Mouse (Mus musculus) liver, embryonic 11.5 days (tissue): ENCODE results near the gene Tmem29. TPM values are rescaled to one million over a fixed set of nuclear protein-coding genes. Genes with fewer than 3 reads are reported as not detected.

Source experiments
- ATAC-seq: fragments of 200-750 bp; cut with Nextera tagmentation; replicated peaks from 2 replicates; pipeline ENCODE4 v1.8.0; 2017; ENCODE audit warnings: moderate number of reproducible peaks, mild to moderate bottlenecking, moderate TSS enrichment, moderate library complexity; ENCODE audit not compliant: low FRiP score
- DNase-seq: peaks from one replicate; pipeline ENCODE4 v3.0.0-alpha.2; 2017; ENCODE audit warnings: low spot score
- H3K27ac ChIP-seq: fragments of 300-500 bp; sonication (generic); 2 replicates; pipeline ENCODE4 v1.5.1; 2014; ENCODE audit warnings: mild to moderate bottlenecking, low read depth, low read length, control low read depth
- H3K27me3 ChIP-seq: fragments of 300-500 bp; sonication (generic); replicated peaks from 2 replicates; pipeline ENCODE4 v1.6.1; 2014; ENCODE audit warnings: low read length, mixed read lengths; ENCODE audit not compliant: control insufficient read depth, insufficient read depth
- H3K36me3 ChIP-seq: fragments of 300-500 bp; sonication (generic); 2 replicates; pipeline ENCODE4 v1.6.1; 2014; ENCODE audit warnings: mild to moderate bottlenecking, low read length, moderate library complexity, mixed read lengths; ENCODE audit not compliant: control insufficient read depth, insufficient read depth
- H3K4me1 ChIP-seq: fragments of 300-500 bp; sonication (generic); replicated peaks from 2 replicates; pipeline ENCODE4 v1.6.1; 2014; ENCODE audit warnings: low read length, mixed read lengths; ENCODE audit not compliant: control insufficient read depth, insufficient read depth
- H3K4me2 ChIP-seq: fragments of 300-500 bp; sonication (generic); 2 replicates; pipeline ENCODE4 v1.6.1; 2014; ENCODE audit warnings: mild to moderate bottlenecking, control low read depth, moderate library complexity
- H3K4me3 ChIP-seq: fragments of 300-500 bp; sonication (generic); 2 replicates; pipeline ENCODE4 v1.5.1; 2014; ENCODE audit warnings: low read depth, low read length, control low read depth
- H3K9ac ChIP-seq: fragments of 300-500 bp; sonication (generic); 2 replicates; pipeline ENCODE4 v1.6.1; 2014; ENCODE audit warnings: low read depth, low read length, control low read depth
- H3K9me3 ChIP-seq: fragments of 300-500 bp; sonication (generic); 2 replicates; pipeline ENCODE4 v1.6.1; 2016; ENCODE audit warnings: low read length, inconsistent platforms, mixed read lengths; ENCODE audit not compliant: control insufficient read depth
- WGBS: fragments of 180-500 bp; shearing (Covaris S2); extraction: QIAGEN DNeasy Blood & Tissue Kit; methylation state at CpG from one replicate; pipeline ENCODE4 v1.1.7; 2014; 5-methylcytosine and 5-hydroxymethylcytosine counted together
- polyA plus RNA-seq: library from polyadenylated mRNA; unstranded; fragments of >200 nt; fragmentation: Nextera tagmentation; extraction: Ambion mirVana; gene quantifications from 2 replicates; pipeline ENCODE4 v1.2.1, GENCODE M21; 2014

The Tmem29 gene
- polyA plus RNA-seq, 1 experiment from 2014 or later: 24.2 TPM

DNA sequence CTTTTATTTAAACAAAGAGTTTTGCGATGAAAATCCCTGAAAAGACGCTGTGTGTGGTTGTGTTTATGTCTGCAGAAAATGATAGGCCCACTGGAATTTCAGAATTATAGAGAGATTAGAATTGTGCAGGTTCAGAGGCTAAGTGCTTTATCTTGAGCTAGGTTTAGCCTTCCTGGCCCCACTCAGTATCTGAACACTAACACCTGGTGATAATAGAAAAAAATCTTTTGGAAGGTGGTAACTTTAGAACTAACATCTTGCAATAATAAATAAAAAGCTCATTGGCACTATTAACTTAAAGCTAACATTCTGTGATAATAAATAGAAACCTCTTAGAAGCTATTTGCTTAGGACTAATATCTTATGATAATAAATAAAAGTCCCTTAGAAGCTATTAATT lies 1.2 kb upstream of the Tmem29 start:
- no peak overlapping the region for H3K27ac ChIP-seq
- DNase-seq (no peak), ATAC-seq (no peak)
- no peak overlapping the region for H3K9ac ChIP-seq
- peaks cover 2% of the 10 kb centered on the region; the same call in 1 of the 2 replicates for H3K4me1 ChIP-seq
- H3K9me3 ChIP-seq: no peaks in the 10 kb centered on the region
- H3K4me2 ChIP-seq: no peak overlapping the region
- no peak overlapping the region for H3K4me3 ChIP-seq
- no peaks in the 10 kb centered on the region for H3K36me3 ChIP-seq
- 59% methylated on average over 2 of the region's 2 CpGs for WGBS
- H3K27me3 ChIP-seq: no peaks in the 10 kb centered on the region

DNA sequence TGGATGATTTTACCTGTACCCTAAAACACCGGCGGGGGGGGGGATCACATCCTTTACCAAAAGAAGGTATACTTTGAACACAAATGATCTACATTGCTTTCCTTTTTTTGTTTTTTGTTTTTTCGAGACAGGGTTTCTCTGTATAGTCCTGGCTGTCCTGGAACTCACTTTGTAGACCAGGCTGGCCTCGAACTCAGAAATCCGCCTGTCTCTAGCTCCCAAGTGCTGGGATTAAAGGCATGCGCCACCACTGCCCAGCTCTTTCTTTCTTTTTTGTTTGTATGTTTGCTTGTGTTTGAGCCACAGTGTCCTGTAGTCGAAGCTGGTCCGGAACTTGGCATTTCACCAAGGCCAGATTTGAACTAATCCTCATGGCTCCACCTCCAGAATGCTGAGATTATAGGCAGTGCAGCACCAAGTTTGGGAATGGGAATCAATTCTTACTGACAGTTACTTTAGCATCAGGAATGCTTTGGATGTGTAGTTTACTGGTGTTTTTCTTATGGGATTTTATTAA lies 515 bp upstream of the Tmem29 start:
- no peak for DNase-seq
- Histone ChIP-seq H3K4me1 (peaks cover 2% of the 10 kb centered on the region; the same call in 1 of the 2 replicates), H3K36me3 (no peaks in the 10 kb centered on the region), H3K27ac (peak overlapping the region; percentile 48; the same call in 1 of the 2 replicates), H3K27me3 (no peaks in the 10 kb centered on the region), H3K4me2 (peak overlapping the region; percentile 60), H3K4me3 (peak overlapping the region; percentile 50), H3K9ac (peak overlapping the region; percentile 60), H3K9me3 (no peaks in the 10 kb centered on the region)
- WGBS: 53% methylated on average over 8 of the region's 8 CpGs
- 0 out of 2 replicates have a peak, but pooled peaks have one; percentile 2 for ATAC-seq

DNA sequence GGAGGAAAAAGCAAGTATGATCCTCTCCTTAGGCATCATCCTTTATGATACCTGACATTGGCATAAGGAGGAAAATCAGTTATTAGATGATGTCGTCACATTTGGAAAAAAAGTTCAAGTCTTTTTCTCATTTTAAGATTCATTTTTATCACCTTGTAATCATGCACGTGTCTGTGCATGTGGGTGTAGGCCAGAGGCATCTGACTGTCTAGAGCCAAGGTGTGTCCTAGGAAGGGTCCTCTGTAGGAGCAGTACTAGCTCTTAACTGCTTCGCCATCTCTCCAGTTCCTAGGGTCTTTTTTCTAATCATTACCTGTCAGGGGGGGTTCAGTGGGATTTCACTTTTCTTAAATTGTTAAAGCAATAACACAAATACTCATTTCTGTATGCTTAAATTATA lies 818 bp downstream of the Tmem29 start:
- 49% methylated on average over 3 of the region's 3 CpGs for WGBS
- H3K27ac ChIP-seq: no peak overlapping the region
- no peak overlapping the region; the same call in 1 of the 2 replicates for H3K4me3 ChIP-seq
- peaks cover 2% of the 10 kb centered on the region; the same call in 1 of the 2 replicates for H3K4me1 ChIP-seq
- DNase-seq (no peak), ATAC-seq (no peak)
- H3K36me3 ChIP-seq: no peaks in the 10 kb centered on the region
- H3K4me2 ChIP-seq: peak overlapping the region; percentile 52
- no peaks in the 10 kb centered on the region for H3K9me3 ChIP-seq
- H3K9ac ChIP-seq: no peak overlapping the region
- no peaks in the 10 kb centered on the region for H3K27me3 ChIP-seq

DNA sequence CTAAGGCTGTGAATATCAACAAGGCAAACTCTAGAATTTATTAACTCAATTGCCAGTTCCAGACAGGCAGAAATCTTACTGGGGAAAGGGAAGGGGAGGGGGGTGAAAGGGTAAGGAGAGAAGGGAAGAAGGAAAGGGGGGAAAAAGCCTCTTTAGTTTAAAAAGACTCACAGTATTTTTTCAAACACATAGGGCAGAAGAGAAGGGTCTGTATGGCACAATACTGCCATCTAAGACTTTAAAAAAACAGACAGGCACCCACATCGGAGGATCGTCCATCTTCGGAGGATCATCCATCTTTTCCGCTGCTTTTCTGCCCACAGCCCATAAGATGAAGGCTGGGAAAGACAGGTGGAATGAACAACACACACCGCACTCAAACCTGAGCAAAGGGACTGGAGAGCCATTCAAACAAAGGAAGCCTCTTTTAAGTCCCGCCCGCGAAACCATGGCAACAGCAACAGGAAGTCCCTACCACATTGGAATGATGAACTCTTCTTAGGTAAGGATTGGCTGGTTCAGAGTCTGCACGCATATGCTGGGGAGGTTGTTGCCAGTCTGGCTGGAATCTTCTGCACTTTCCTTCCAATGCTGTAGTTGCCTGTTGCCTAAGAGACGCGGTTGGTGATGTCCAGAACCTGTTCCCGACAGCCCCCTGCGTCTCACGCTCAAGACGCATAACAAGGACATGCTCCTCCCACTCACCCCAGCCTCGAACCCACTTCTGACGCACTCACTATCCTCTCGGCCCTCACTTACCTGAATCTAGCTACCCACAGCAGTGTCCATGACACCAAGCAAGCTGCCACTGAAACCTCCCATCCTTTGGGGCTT lies 18.2 kb downstream of the Tmem29 start:
- Histone ChIP-seq H3K9ac (no peak overlapping the region), H3K27me3 (no peaks in the 10 kb centered on the region), H3K9me3 (no peaks in the 10 kb centered on the region), H3K27ac (no peak overlapping the region), H3K4me3 (peak overlapping the region; percentile 39), H3K36me3 (no peaks in the 10 kb centered on the region), H3K4me1 (no peaks in the 10 kb centered on the region), H3K4me2 (peak overlapping the region; percentile 58)
- ATAC-seq: 0 out of 2 replicates have a peak, but pooled peaks have one; percentile 60
- 29% methylated on average over 18 of the region's 18 CpGs for WGBS
- DNase-seq: peak; percentile 47

- Histone ChIP-seq H3K4me3 (no peak overlapping the region), H3K4me2 (no peak overlapping the region), H3K27me3 (no peaks in the 10 kb centered on the region), H3K9me3 (no peaks in the 10 kb centered on the region), H3K9ac (no peak overlapping the region), H3K4me1 (no peaks in the 10 kb centered on the region), H3K27ac (no peak overlapping the region), H3K36me3 (no peaks in the 10 kb centered on the region)
- ATAC-seq (no peak), DNase-seq (no peak)
- 80% methylated on average over 2 of the region's 2 CpGs for WGBS
Observed at GRCm38 (mm10) chrX:150436373-150436772, 22.6 kb downstream of the Tmem29 start.

DNA sequence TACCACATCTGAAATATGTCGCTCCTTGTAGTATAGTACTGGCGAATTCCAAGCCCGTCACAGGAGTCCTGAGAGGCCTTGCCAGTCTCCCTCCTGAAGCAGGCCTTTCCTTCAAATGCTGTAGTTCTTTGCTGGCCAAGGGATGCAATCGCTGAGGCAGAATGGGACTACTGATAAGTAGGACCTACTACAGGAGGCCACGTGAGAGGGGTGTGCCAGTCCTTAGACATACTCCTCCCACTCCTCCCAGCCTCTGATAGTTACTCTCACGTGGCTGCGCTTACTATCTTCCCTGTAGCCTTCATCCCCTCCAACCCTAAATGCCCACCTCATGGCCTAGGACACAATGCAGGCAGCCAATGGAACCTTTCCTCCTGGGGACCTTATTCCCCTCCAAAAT lies 23.6 kb downstream of the Tmem29 start:
- Histone ChIP-seq H3K27ac (no peak overlapping the region), H3K36me3 (no peaks in the 10 kb centered on the region), H3K4me3 (no peak overlapping the region), H3K9ac (no peak overlapping the region), H3K4me1 (no peaks in the 10 kb centered on the region), H3K9me3 (no peaks in the 10 kb centered on the region), H3K4me2 (no peak overlapping the region), H3K27me3 (no peaks in the 10 kb centered on the region)
- WGBS: 61% methylated on average over 7 of the region's 7 CpGs
- ATAC-seq (peak; percentile 86), DNase-seq (no peak)

DNA sequence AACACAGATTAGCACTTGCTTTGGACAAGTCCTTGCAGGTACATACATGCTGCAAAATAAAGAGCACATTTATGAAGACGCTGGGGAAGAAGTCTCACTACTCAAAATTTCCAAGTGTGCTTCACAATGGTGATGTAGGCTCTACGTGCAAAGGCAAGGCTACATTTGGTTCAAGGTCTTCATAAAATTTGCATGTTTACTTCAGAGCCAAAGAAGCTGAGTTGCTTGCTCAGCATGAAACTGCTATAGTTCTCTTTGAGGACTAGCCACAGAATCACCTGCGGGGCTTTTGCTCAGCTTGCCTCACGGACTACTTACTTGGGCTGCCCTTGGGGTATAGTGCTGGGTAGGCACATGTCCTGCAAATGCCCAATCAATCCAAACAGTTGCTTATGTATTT lies 45.4 kb downstream of the Tmem29 start:
- Histone ChIP-seq H3K4me1 (no peaks in the 10 kb centered on the region), H3K27ac (no peak overlapping the region), H3K27me3 (no peaks in the 10 kb centered on the region), H3K9me3 (no peaks in the 10 kb centered on the region), H3K4me3 (no peak overlapping the region), H3K4me2 (no peak overlapping the region), H3K9ac (no peak overlapping the region), H3K36me3 (no peaks in the 10 kb centered on the region)
- 86% methylated on average over 4 of the region's 4 CpGs for WGBS
- ATAC-seq (no peak), DNase-seq (no peak)
